Mouse (Mus musculus) midbrain, embryonic 14.5 days (tissue): Measurements from ENCODE around the gene Fance. TPM values are rescaled to one million over a fixed set of nuclear protein-coding genes. Genes with fewer than 3 reads are reported as not detected.

Source experiments
- ATAC-seq: fragments of 200-750 bp; cut with Nextera tagmentation; 2 replicates; pipeline ENCODE4 v1.8.0; 2017; ENCODE audit warnings: moderate number of reproducible peaks, moderate library complexity; ENCODE audit not compliant: low FRiP score, low TSS enrichment
- DNase-seq: peaks from one replicate; pipeline ENCODE4 v3.0.0-alpha.2; 2015
- H3K27ac ChIP-seq: fragments of 300-500 bp; sonication (generic); replicated peaks from 2 replicates; pipeline ENCODE4 v1.5.1; 2014; ENCODE audit warnings: mild to moderate bottlenecking, low read depth, low read length, moderate library complexity
- H3K27me3 ChIP-seq: fragments of 300-500 bp; sonication (generic); 2 replicates; pipeline ENCODE4 v1.6.1; 2014; ENCODE audit warnings: low read length, control low read depth, mixed read lengths; ENCODE audit not compliant: control insufficient read depth, insufficient read depth
- H3K36me3 ChIP-seq: fragments of 300-500 bp; sonication (generic); 2 replicates; pipeline ENCODE4 v1.6.1; 2014; ENCODE audit warnings: low read length, control low read depth; ENCODE audit not compliant: control insufficient read depth, insufficient read depth
- H3K4me1 ChIP-seq: fragments of 300-500 bp; sonication (generic); 2 replicates; pipeline ENCODE4 v1.6.1; 2014; ENCODE audit warnings: mild to moderate bottlenecking, antibody characterized with exemption, low read length, control low read depth; ENCODE audit not compliant: control insufficient read depth, insufficient read depth
- H3K4me2 ChIP-seq: fragments of 300-500 bp; sonication (generic); 2 replicates; pipeline ENCODE4 v1.6.1; 2014; ENCODE audit warnings: mild to moderate bottlenecking, low read length, moderate library complexity
- H3K4me3 ChIP-seq: fragments of 300-500 bp; sonication (generic); replicated peaks from 2 replicates; pipeline ENCODE4 v1.5.1; 2014; ENCODE audit warnings: low read depth, low read length
- H3K9ac ChIP-seq: fragments of 300-500 bp; sonication (generic); replicated peaks from 2 replicates; pipeline ENCODE4 v1.6.1; 2014; ENCODE audit warnings: mild to moderate bottlenecking, low read length, moderate library complexity
- H3K9me3 ChIP-seq: fragments of 300-500 bp; sonication (generic); 2 replicates; pipeline ENCODE4 v1.6.1; 2016; ENCODE audit warnings: low read length, control low read depth, mixed read lengths; ENCODE audit not compliant: control insufficient read depth
- WGBS: fragments of 180-500 bp; shearing (Covaris S2); extraction: QIAGEN DNeasy Blood & Tissue Kit; methylation state at CpG from one replicate; pipeline ENCODE4 v1.1.7; 2014; 5-methylcytosine and 5-hydroxymethylcytosine counted together
- polyA plus RNA-seq: library from polyadenylated mRNA; unstranded; fragments of >200 nt; fragmentation: Nextera tagmentation; extraction: Ambion mirVana; gene quantifications from 2 replicates; pipeline ENCODE4 v1.2.1, GENCODE M21; 2014

Gene Fance
- 19.5 and 24.3 TPM in 2 replicates for polyA plus RNA-seq

GRCm38 (mm10) chr17:28313212-28313879 lies at the start of gene Fance:
TSS of gene Fance (plus strand) at chr17:28313519.
- under 1% methylated on average over 69 of the region's 69 CpGs for WGBS
- peak within 1 kb of the TSS; percentile 84 for H3K27ac ChIP-seq
- no peaks in the 10 kb centered on the region for H3K27me3 ChIP-seq
- peaks cover 23% of the 10 kb centered on the region for H3K36me3 ChIP-seq
- peak within 1 kb of the TSS; percentile 87 for H3K4me2 ChIP-seq
- DNase-seq = peak; percentile 99
- no peaks in the 10 kb centered on the region for H3K9me3 ChIP-seq
- peaks cover 10% of the 10 kb centered on the region; the same call in 1 of the 2 replicates for H3K4me1 ChIP-seq
- ATAC-seq = peak; percentile 97
- H3K4me3 ChIP-seq = peak within 1 kb of the TSS; percentile 76
- H3K9ac ChIP-seq = peak within 1 kb of the TSS; percentile 87

- H3K36me3 ChIP-seq = no peaks in the 10 kb centered on the region
- no peaks in the 10 kb centered on the region for H3K9me3 ChIP-seq
- DNase-seq (no peak), ATAC-seq (no peak)
- no peak overlapping the region for H3K27ac ChIP-seq
- H3K4me2 ChIP-seq = no peak overlapping the region
- H3K4me3 ChIP-seq = no peak overlapping the region
- no peaks in the 10 kb centered on the region for H3K27me3 ChIP-seq
- H3K4me1 ChIP-seq = no peaks in the 10 kb centered on the region
- H3K9ac ChIP-seq = no peak overlapping the region
- WGBS = 91% methylated on average over 5 of the region's 5 CpGs
Measured at GRCm38 (mm10) chr17:28267251-28267650, 46.1 kb upstream of the Fance start.

GRCm38 (mm10) chr17:28270165-28270564 lies 43.2 kb upstream of the Fance start:
- ATAC-seq = no peak
- H3K4me3 ChIP-seq = no peak overlapping the region
- no peak for DNase-seq
- H3K27me3 ChIP-seq = no peaks in the 10 kb centered on the region
- 89% methylated on average over 13 of the region's 13 CpGs for WGBS
- no peak overlapping the region for H3K9ac ChIP-seq
- H3K4me2 ChIP-seq = no peak overlapping the region
- H3K36me3 ChIP-seq = no peaks in the 10 kb centered on the region
- H3K27ac ChIP-seq = no peak overlapping the region
- no peaks in the 10 kb centered on the region for H3K4me1 ChIP-seq
- no peaks in the 10 kb centered on the region for H3K9me3 ChIP-seq

- Histone ChIP-seq H3K36me3 (no peaks in the 10 kb centered on the region), H3K9ac (no peak overlapping the region), H3K4me1 (no peaks in the 10 kb centered on the region), H3K4me3 (no peak overlapping the region), H3K27ac (no peak overlapping the region), H3K9me3 (no peaks in the 10 kb centered on the region), H3K4me2 (no peak overlapping the region), H3K27me3 (no peaks in the 10 kb centered on the region)
- 78% methylated on average over 12 of the region's 12 CpGs for WGBS
- no peak for DNase-seq
- ATAC-seq = no peak
Measured at GRCm38 (mm10) chr17:28271537-28272266, 41.6 kb upstream of the Fance start.

- Histone ChIP-seq H3K9me3 (no peaks in the 10 kb centered on the region), H3K4me2 (no peak overlapping the region), H3K27me3 (no peaks in the 10 kb centered on the region), H3K9ac (no peak overlapping the region), H3K4me1 (0 out of 2 replicates have a peak, but pooled peaks cover under 1% of the 10 kb centered on the region), H3K27ac (no peak overlapping the region), H3K36me3 (no peaks in the 10 kb centered on the region), H3K4me3 (no peak overlapping the region)
- DNase-seq = no peak
- 87% methylated on average over 9 of the region's 9 CpGs for WGBS
- no peak for ATAC-seq
Measured at GRCm38 (mm10) chr17:28272281-28272680, 41.0 kb upstream of the Fance start.

- H3K27me3 ChIP-seq = no peaks in the 10 kb centered on the region
- no peak overlapping the region for H3K4me2 ChIP-seq
- no peak for ATAC-seq
- no peak overlapping the region for H3K4me3 ChIP-seq
- DNase-seq = no peak
- H3K36me3 ChIP-seq = no peaks in the 10 kb centered on the region
- 0 out of 2 replicates have a peak, but pooled peaks cover 4% of the 10 kb centered on the region for H3K4me1 ChIP-seq
- WGBS = 86% methylated on average over 6 of the region's 6 CpGs
- H3K27ac ChIP-seq = no peak overlapping the region
- no peaks in the 10 kb centered on the region for H3K9me3 ChIP-seq
- H3K9ac ChIP-seq = no peak overlapping the region
Measured at GRCm38 (mm10) chr17:28272837-28273236, 40.5 kb upstream of the Fance start.

GRCm38 (mm10) chr17:28274739-28275138 lies 38.6 kb upstream of the Fance start:
- Histone ChIP-seq H3K4me2 (no peak overlapping the region), H3K36me3 (no peaks in the 10 kb centered on the region), H3K9ac (no peak overlapping the region), H3K4me1 (peaks cover 4% of the 10 kb centered on the region; the same call in 1 of the 2 replicates), H3K4me3 (no peak overlapping the region), H3K27me3 (no peaks in the 10 kb centered on the region), H3K27ac (no peak overlapping the region), H3K9me3 (no peaks in the 10 kb centered on the region)
- DNase-seq (no peak), ATAC-seq (no peak)
- 77% methylated on average over 3 of the region's 3 CpGs for WGBS

- no peaks in the 10 kb centered on the region for H3K36me3 ChIP-seq
- no peaks in the 10 kb centered on the region for H3K9me3 ChIP-seq
- H3K27me3 ChIP-seq = no peaks in the 10 kb centered on the region
- peaks cover 7% of the 10 kb centered on the region; the same call in 1 of the 2 replicates for H3K4me1 ChIP-seq
- no peak overlapping the region for H3K4me3 ChIP-seq
- H3K27ac ChIP-seq = no peak overlapping the region
- no peak overlapping the region for H3K4me2 ChIP-seq
- no peak for DNase-seq
- 80% methylated on average over 14 of the region's 14 CpGs for WGBS
- H3K9ac ChIP-seq = no peak overlapping the region
- no peak for ATAC-seq
Measured at GRCm38 (mm10) chr17:28277226-28277625, 36.1 kb upstream of the Fance start.
